In the genomic region with DNA sequence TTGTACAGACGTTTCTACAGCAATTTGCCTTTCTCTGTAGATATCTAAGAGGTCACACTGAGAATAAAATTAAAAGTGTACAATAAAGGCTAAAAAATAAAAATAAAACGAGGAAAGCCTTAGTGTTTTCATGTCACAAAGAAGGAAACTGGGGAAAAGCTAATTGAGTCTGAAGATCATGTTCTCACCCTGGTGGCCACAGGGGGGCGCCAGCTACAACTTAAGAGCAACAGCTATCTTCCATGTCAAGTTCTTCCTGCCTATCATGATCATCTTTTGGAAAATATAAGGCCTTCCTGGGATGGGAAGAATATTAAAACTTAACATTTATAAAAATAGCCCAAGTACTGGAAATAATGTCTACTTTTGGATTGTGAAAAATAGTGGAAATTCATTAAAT, we compare ENCODE assay signal across 8 mouse cellular contexts.
DNase-seq lines count a peak whose midpoint lies in the region; ATAC-seq lines count a peak whose summit lies in the region.

No protein-coding gene starts in this region.

- H3K4me2 ChIP-seq in midbrain, embryonic 16.5 days (ENCODE audit: low read length) = no peak overlapping the region

- H3K27me3 ChIP-seq in midbrain, embryonic 10.5 days (ENCODE audit: low read depth, poor library complexity, severe bottlenecking) = no peaks in the 10 kb centered on the region
- H3K27me3 ChIP-seq in midbrain, embryonic 16.5 days (ENCODE audit: control insufficient read depth, insufficient read depth, low read depth, low read length) = no peaks in the 10 kb centered on the region
- H3K27me3 ChIP-seq in limb, embryonic 10.5 days (ENCODE audit: low read depth, poor library complexity, severe bottlenecking) = no peaks in the 10 kb centered on the region

- no peak overlapping the region for H3K27ac ChIP-seq in midbrain, embryonic 10.5 days (replicated peaks)
- no peak overlapping the region for H3K27ac ChIP-seq in midbrain, embryonic 16.5 days (ENCODE audit: low read length)
- no peak overlapping the region for H3K27ac ChIP-seq in limb, embryonic 10.5 days

- no peak overlapping the region for H3K4me3 ChIP-seq in midbrain, embryonic 10.5 days
- no peak overlapping the region for H3K4me3 ChIP-seq in midbrain, embryonic 16.5 days (ENCODE audit: low read depth, low read length)
- no peak overlapping the region for H3K4me3 ChIP-seq in limb, embryonic 10.5 days

- 36% methylated on average over 3 of the region's 3 CpGs for WGBS in midbrain, embryonic 10.5 days
- 26% methylated on average over 3 of the region's 3 CpGs for WGBS in midbrain, embryonic 16.5 days
- 29% methylated on average over 3 of the region's 3 CpGs for WGBS in limb, embryonic 10.5 days

- no peak overlapping the region for H3K9ac ChIP-seq in midbrain, embryonic 16.5 days (ENCODE audit: low read depth, low read length)

- H3K9me3 ChIP-seq in midbrain, embryonic 10.5 days (replicated peaks) = no peaks in the 10 kb centered on the region
- no peaks in the 10 kb centered on the region for H3K9me3 ChIP-seq in midbrain, embryonic 16.5 days (replicated peaks; ENCODE audit: control insufficient read depth, low read length, poor library complexity, severe bottlenecking)
- no peaks in the 10 kb centered on the region for H3K9me3 ChIP-seq in limb, embryonic 10.5 days (replicated peaks)

- no peak for ATAC-seq in midbrain, embryonic 16.5 days

- H3K4me1 ChIP-seq in midbrain, embryonic 10.5 days = no peaks in the 10 kb centered on the region
- H3K4me1 ChIP-seq in midbrain, embryonic 16.5 days (ENCODE audit: control insufficient read depth, insufficient read depth, low read length) = peaks cover 2% of the 10 kb centered on the region; the same call in 1 of the 2 replicates
- no peaks in the 10 kb centered on the region for H3K4me1 ChIP-seq in limb, embryonic 10.5 days

- DNase-seq in adrenal gland, adult (ENCODE audit: inconsistent age in 2 of 2, low spot score in 1 of 2) = peak; percentile 4 to 31
- DNase-seq in adrenal gland, adult 8-10 months = no peak
- DNase-seq in midbrain, embryonic 10.5 days (ENCODE audit: low spot score) = peak; percentile 14
- peak; percentile 44 to 55 for DNase-seq in cerebellum, adult 18-20 months
- DNase-seq in limb, embryonic 10.5 days (ENCODE audit: low spot score) = peak; percentile 39
- no peak for DNase-seq in heart, adult 8-10 months (ENCODE audit: low spot score)
- no peak for DNase-seq in ovary, postnatal 14 days (ENCODE audit: low spot score)

- H3K36me3 ChIP-seq in midbrain, embryonic 10.5 days = no peaks in the 10 kb centered on the region
- no peaks in the 10 kb centered on the region for H3K36me3 ChIP-seq in midbrain, embryonic 16.5 days (ENCODE audit: control insufficient read depth, insufficient read depth, low read length)
- H3K36me3 ChIP-seq in limb, embryonic 10.5 days = no peaks in the 10 kb centered on the region

Comparison
In these comparisons a context has a peak if more than half of its experiments do, and no peak if none do; other contexts are left out.
1. DNase-seq: peak in adrenal gland, adult (2 of 2), midbrain, embryonic 10.5 days (single experiment), cerebellum, adult 18-20 months (2 of 2) and limb, embryonic 10.5 days (single experiment); none in adrenal gland, adult 8-10 months (single experiment), heart, adult 8-10 months (single experiment) and ovary, postnatal 14 days (single experiment).